Mouse (Mus musculus): ENCODE results near the gene Prcd. TPM values are rescaled to one million over a fixed set of nuclear protein-coding genes. Genes with fewer than 3 reads are reported as not detected.
A peak's percentile ranks its signal among the peaks of the same experiment; 100 is the strongest.
"Not testable (repeated sequence)": the region's sequence is repeated elsewhere in the genome, so short reads cannot be mapped to it uniquely, and the experiment has no call there.

Prcd gene
- total RNA-seq, 1 experiment = 2.0 TPM

DNA sequence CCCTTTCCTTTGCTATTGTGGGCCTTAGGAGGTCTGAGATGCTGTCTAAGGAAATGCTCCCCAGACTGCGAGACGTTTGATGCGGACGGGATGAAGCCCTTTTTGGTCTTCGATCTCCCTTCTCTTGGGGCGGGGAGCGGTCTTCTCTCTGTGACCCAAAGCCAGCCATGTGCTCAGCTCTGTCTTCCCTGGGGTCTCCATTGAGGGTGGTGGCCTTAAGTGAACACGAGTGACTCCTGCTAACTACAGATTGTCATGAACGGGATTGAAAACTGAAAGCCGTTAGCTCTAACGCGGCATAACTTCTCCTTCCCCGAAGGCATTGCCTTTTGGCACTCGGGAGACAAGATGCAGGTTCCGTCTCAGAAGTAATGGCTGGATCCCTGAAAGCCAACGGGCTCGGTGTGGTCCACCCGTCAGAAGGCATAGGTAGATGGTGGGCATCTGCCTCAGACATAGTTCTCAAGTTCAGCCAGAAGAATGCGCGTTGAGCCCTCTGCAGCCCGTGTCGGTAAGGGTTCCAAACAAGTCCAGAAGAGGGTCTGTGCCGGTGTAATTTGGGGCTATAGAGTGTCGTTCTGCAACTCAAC is 18.6 kb downstream of the Prcd start:
- no peaks in the 10 kb centered on the region for H3K9me3 ChIP-seq (ENCODE audit: control insufficient read depth, insufficient read depth, low read depth, low read length)
- H3K4me3 ChIP-seq (ENCODE audit: insufficient read depth in 1 of 2, low read depth in 1 of 2, low read length in 2 of 2, poor library complexity in 1 of 2, severe bottlenecking in 1 of 2) = peak overlapping the region; percentile 78 to 79
- H3K4me1 ChIP-seq (ENCODE audit: control insufficient read depth in 2 of 2, insufficient read depth in 2 of 2, low read length in 2 of 2, poor library complexity in 1 of 2) = peaks cover 0 to 16% of the 10 kb centered on the region in 2 experiments; a peak in 2 of 4 replicates
- no peak for TF ChIP-seq ZNF384 (IDR thresholded peaks at IDR 0.05; ENCODE audit: low read depth, low read length)
- TF ChIP-seq CHD2 (IDR thresholded peaks at IDR 0.05; ENCODE audit: low read depth, low read length) = no peak
- TF ChIP-seq MAFK (IDR thresholded peaks at IDR 0.05; ENCODE audit: insufficient read depth, low read depth, low read length) = no peak
- TF ChIP-seq ZC3H11A (IDR thresholded peaks at IDR 0.05; ENCODE audit: borderline replicate concordance, low read depth, low read length) = no peak
- no peak for TF ChIP-seq HCFC1 (IDR thresholded peaks at IDR 0.05; ENCODE audit: borderline replicate concordance, insufficient read depth, low read length)
- in situ Hi-C loops (cut with MboI; ENCODE audit: low sequenced_read_pairs in 2 of 2, unreplicated experiment in 2 of 2) = no loop called here
- peaks cover 50% of the 10 kb centered on the region for H3K36me3 ChIP-seq (ENCODE audit: control insufficient read depth, insufficient read depth, low read length, poor library complexity, severe bottlenecking)
- H3K27ac ChIP-seq (ENCODE audit: insufficient read depth, low read depth, low read length, poor library complexity, severe bottlenecking) = peak overlapping the region; percentile 74
- peak overlapping the region; percentile 95 for H3K9ac ChIP-seq (ENCODE audit: insufficient read depth, low read depth, low read length, poor library complexity, severe bottlenecking)
- no peak for DNase-seq (ENCODE audit: low read depth, low spot score)

DNA sequence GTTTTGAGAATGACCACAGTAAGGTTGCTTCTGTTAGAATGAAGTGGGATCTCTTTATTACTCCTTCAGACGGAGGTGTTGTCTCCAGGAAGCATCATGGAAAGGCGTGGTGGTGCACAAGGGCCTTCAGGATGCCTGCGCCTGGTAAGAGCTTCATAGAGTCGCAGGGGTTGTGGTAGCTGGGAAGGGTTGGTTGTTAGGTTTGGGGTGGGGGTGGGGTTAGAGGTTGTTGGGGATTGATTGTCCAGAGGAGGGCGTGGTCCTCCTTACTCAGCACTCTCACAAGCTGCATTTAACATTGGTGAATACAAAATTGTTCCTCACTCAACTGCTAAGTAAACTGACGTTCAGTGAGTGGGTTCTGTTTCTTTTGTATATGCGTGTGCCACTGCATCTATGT is 19.3 kb downstream of the Prcd start:
- DNase-seq (ENCODE audit: low read depth, low spot score) = peak; percentile 58
- peaks cover 0 to 16% of the 10 kb centered on the region in 2 experiments; a peak in 2 of 4 replicates for H3K4me1 ChIP-seq (ENCODE audit: control insufficient read depth in 2 of 2, insufficient read depth in 2 of 2, low read length in 2 of 2, poor library complexity in 1 of 2)
- no peaks in the 10 kb centered on the region for H3K9me3 ChIP-seq (ENCODE audit: control insufficient read depth, insufficient read depth, low read depth, low read length)
- H3K27ac ChIP-seq (ENCODE audit: insufficient read depth, low read depth, low read length, poor library complexity, severe bottlenecking) = peak overlapping the region; percentile 74; the same call in 1 of the 2 replicates
- H3K36me3 ChIP-seq (ENCODE audit: control insufficient read depth, insufficient read depth, low read length, poor library complexity, severe bottlenecking) = peaks cover 55% of the 10 kb centered on the region
- 0 out of 2 replicates have a peak, but pooled peaks have one; percentile 28 for TF ChIP-seq HCFC1 (IDR thresholded peaks at IDR 0.05; ENCODE audit: borderline replicate concordance, insufficient read depth, low read length)
- no peak for TF ChIP-seq ZC3H11A (IDR thresholded peaks at IDR 0.05; ENCODE audit: borderline replicate concordance, low read depth, low read length)
- TF ChIP-seq CHD2 (IDR thresholded peaks at IDR 0.05; ENCODE audit: low read depth, low read length) = 0 out of 2 replicates have a peak, but pooled peaks have one; percentile 19
- TF ChIP-seq MAFK (IDR thresholded peaks at IDR 0.05; ENCODE audit: insufficient read depth, low read depth, low read length) = peak; percentile 72
- in situ Hi-C loops (cut with MboI; ENCODE audit: low sequenced_read_pairs in 2 of 2, unreplicated experiment in 2 of 2) = no loop called here
- peak overlapping the region; percentile 95 for H3K9ac ChIP-seq (ENCODE audit: insufficient read depth, low read depth, low read length, poor library complexity, severe bottlenecking)
- H3K4me3 ChIP-seq (ENCODE audit: insufficient read depth in 1 of 2, low read depth in 1 of 2, low read length in 2 of 2, poor library complexity in 1 of 2, severe bottlenecking in 1 of 2) = peak overlapping the region; percentile 78 to 79

DNA sequence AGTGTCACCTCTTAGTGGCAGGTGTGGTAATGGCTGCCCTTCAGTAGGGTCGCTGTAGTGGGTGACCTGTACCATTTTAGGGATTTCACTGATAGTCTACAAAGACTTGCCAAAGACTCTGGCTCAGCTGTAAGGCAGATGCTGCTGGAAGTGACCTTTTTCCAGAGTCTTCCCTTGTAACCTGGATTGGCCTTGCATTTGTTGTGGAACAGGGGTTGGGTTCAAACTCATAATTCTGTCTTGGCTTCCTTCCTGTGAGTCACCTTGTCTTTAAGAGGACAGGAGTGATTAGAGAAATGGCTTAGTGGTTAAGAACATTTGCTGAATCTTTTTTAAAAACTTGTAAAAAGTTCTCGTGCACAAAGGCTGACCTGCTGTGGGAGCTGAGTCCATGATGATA is 20.1 kb downstream of the Prcd start:
- Histone ChIP-seq H3K36me3 (ENCODE audit: control insufficient read depth, insufficient read depth, low read length, poor library complexity, severe bottlenecking) (peaks cover 58% of the 10 kb centered on the region), H3K4me3 (ENCODE audit: insufficient read depth in 1 of 2, low read depth in 1 of 2, low read length in 2 of 2, poor library complexity in 1 of 2, severe bottlenecking in 1 of 2) (peak overlapping the region in 1 of 2 experiments; percentile 78; a peak in 2 of 4 replicates), H3K27ac (ENCODE audit: insufficient read depth, low read depth, low read length, poor library complexity, severe bottlenecking) (no peak overlapping the region), H3K4me1 (ENCODE audit: control insufficient read depth in 2 of 2, insufficient read depth in 2 of 2, low read length in 2 of 2, poor library complexity in 1 of 2) (peaks cover 0 to 18% of the 10 kb centered on the region in 2 experiments; a peak in 2 of 4 replicates), H3K9ac (ENCODE audit: insufficient read depth, low read depth, low read length, poor library complexity, severe bottlenecking) (peak overlapping the region; percentile 95), H3K9me3 (ENCODE audit: control insufficient read depth, insufficient read depth, low read depth, low read length) (no peaks in the 10 kb centered on the region)
- no peak for DNase-seq (ENCODE audit: low read depth, low spot score)
- in situ Hi-C loops (cut with MboI; ENCODE audit: low sequenced_read_pairs in 2 of 2, unreplicated experiment in 2 of 2) = no loop called here
- TF ChIP-seq ZNF384 (IDR thresholded peaks at IDR 0.05; ENCODE audit: low read depth, low read length) (no peak), HCFC1 (IDR thresholded peaks at IDR 0.05; ENCODE audit: borderline replicate concordance, insufficient read depth, low read length) (no peak), MAFK (IDR thresholded peaks at IDR 0.05; ENCODE audit: insufficient read depth, low read depth, low read length) (no peak), CHD2 (IDR thresholded peaks at IDR 0.05; ENCODE audit: low read depth, low read length) (no peak), ZC3H11A (IDR thresholded peaks at IDR 0.05; ENCODE audit: borderline replicate concordance, low read depth, low read length) (no peak)

DNA sequence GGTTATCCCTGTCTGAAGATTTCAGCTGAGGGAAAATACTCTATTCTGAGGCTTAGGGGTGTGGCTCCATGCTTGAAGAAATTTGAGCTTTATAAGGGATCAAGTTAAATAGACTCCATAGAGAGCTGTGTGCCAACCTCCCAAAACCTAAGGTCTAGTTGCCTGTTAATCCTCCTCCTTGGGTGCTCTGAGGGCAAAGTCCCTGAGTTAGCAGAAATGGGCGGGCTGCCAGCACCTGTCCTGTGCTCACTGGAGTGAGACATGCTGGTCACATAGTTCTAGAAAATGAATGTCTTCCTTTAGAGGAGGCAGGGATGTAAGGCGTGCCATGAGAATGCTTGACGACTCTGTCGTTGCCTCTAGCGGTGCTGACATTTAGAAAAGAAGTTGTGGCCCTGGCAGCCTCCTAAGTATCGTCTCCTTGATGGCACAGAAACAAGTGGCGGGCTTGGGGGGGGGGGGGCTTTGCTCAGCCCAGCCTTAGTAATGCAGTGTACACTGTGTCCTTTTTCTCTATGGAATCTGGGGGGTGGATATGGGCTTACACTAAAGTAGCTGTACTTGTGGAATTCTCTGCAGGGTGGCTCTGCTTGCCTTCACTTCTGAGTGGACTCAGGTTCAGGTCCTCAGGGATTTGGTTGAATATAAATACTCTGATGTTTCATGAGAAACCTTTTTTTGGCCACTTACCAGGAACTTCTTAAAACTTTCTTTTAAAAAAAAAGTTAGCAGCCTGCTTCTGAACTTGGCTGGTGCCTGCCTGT is 21.5 kb downstream of the Prcd start:
- in situ Hi-C loops (cut with MboI; ENCODE audit: low sequenced_read_pairs in 2 of 2, unreplicated experiment in 2 of 2) = no loop called here
- TF ChIP-seq ZC3H11A (IDR thresholded peaks at IDR 0.05; ENCODE audit: borderline replicate concordance, low read depth, low read length) (no peak), CHD2 (IDR thresholded peaks at IDR 0.05; ENCODE audit: low read depth, low read length) (no peak), MAFK (IDR thresholded peaks at IDR 0.05; ENCODE audit: insufficient read depth, low read depth, low read length) (no peak), HCFC1 (IDR thresholded peaks at IDR 0.05; ENCODE audit: borderline replicate concordance, insufficient read depth, low read length) (no peak), ZNF384 (IDR thresholded peaks at IDR 0.05; ENCODE audit: low read depth, low read length) (no peak)
- H3K27ac ChIP-seq (ENCODE audit: insufficient read depth, low read depth, low read length, poor library complexity, severe bottlenecking) = no peak overlapping the region
- peaks cover 0 to 22% of the 10 kb centered on the region in 2 experiments; a peak in 3 of 4 replicates for H3K4me1 ChIP-seq (ENCODE audit: control insufficient read depth in 2 of 2, insufficient read depth in 2 of 2, low read length in 2 of 2, poor library complexity in 1 of 2)
- no peak overlapping the region for H3K4me3 ChIP-seq (ENCODE audit: insufficient read depth in 1 of 2, low read depth in 1 of 2, low read length in 2 of 2, poor library complexity in 1 of 2, severe bottlenecking in 1 of 2)
- no peak for DNase-seq (ENCODE audit: low read depth, low spot score)
- no peak overlapping the region for H3K9ac ChIP-seq (ENCODE audit: insufficient read depth, low read depth, low read length, poor library complexity, severe bottlenecking)
- H3K9me3 ChIP-seq (ENCODE audit: control insufficient read depth, insufficient read depth, low read depth, low read length) = no peaks in the 10 kb centered on the region
- H3K36me3 ChIP-seq (ENCODE audit: control insufficient read depth, insufficient read depth, low read length, poor library complexity, severe bottlenecking) = peaks cover 65% of the 10 kb centered on the region

DNA sequence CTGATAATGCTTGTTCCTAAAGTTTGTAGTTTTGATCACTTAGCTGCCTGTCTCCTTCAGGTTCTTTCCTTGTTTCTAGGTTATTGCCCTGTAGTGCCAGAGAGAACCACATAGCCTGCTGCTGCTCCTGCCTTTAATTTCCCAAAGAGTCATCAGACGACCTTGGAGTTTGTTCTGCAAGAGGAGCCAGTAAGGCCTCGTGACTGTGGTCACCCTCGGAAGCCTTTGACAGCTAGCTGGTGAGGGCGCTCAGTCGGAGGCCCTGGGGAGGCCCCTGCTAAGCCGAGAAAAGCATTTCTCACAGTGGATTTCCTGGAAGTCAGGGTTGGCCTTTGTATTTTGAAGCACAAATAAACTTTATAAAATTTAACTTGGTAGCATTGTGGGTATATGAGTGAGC is 22.1 kb downstream of the Prcd start:
- in situ Hi-C loops (cut with MboI; ENCODE audit: low sequenced_read_pairs in 2 of 2, unreplicated experiment in 2 of 2); DNase-seq (ENCODE audit: low read depth, low spot score): not testable (repeated sequence)

More for the DNA sequence above, 22.1 kb downstream of the Prcd start:
- not testable (repeated sequence) for H3K4me3 ChIP-seq (ENCODE audit: insufficient read depth in 1 of 2, low read depth in 1 of 2, low read length in 2 of 2, poor library complexity in 1 of 2, severe bottlenecking in 1 of 2); H3K27ac ChIP-seq (ENCODE audit: insufficient read depth, low read depth, low read length, poor library complexity, severe bottlenecking); H3K9me3 ChIP-seq (ENCODE audit: control insufficient read depth, insufficient read depth, low read depth, low read length); H3K9ac ChIP-seq (ENCODE audit: insufficient read depth, low read depth, low read length, poor library complexity, severe bottlenecking)
- Histone ChIP-seq H3K36me3 (ENCODE audit: control insufficient read depth, insufficient read depth, low read length, poor library complexity, severe bottlenecking) (peaks cover 65% of the 10 kb centered on the region), H3K4me1 (ENCODE audit: control insufficient read depth in 2 of 2, insufficient read depth in 2 of 2, low read length in 2 of 2, poor library complexity in 1 of 2) (peaks cover 0 to 26% of the 10 kb centered on the region in 2 experiments; a peak in 3 of 4 replicates)
